Mouse (Mus musculus) G1E (cell line): ENCODE measurements around the gene Frmd3.

Experiments
- CTCF ChIP-seq: IDR thresholded peaks from 2 replicates; pipeline ENCODE4 v1.5.1; 2012; ENCODE audit warnings: low read depth, low read length, inconsistent platforms, mixed read lengths
- GATA1 ChIP-seq: IDR thresholded peaks from 2 replicates; pipeline ENCODE4 v1.6.1; 2012; ENCODE audit warnings: borderline replicate concordance, low read length, inconsistent platforms, mixed read lengths
- POLR2AphosphoS5 ChIP-seq: IDR thresholded peaks from 2 replicates; pipeline ENCODE4 v1.6.1; 2012; ENCODE audit warnings: low read depth, low read length, inconsistent platforms; ENCODE audit not compliant: insufficient replicate concordance
- TAL1 ChIP-seq: conservative IDR thresholded peaks from 2 replicates; pipeline ENCODE4 v1.6.1; 2012; ENCODE audit warnings: low read depth, low read length, inconsistent platforms, mixed read lengths

- no peak for TF ChIP-seq CTCF
- TF ChIP-seq TAL1, result no peak
- no peak for TF ChIP-seq POLR2AphosphoS5
- no peak for TF ChIP-seq GATA1
These were observed 217.8 kb downstream of the Frmd3 start for GRCm38 (mm10) chr4:74230994-74231393.
